Mouse (Mus musculus): ENCODE measurements at regions not wholly inside any gene's neighbourhood (a gene's known extent, or its start where the extent isn't known, plus 50 kb on each side); places are given as distances from the start of the nearest gene placed in this dataset.

DNA sequence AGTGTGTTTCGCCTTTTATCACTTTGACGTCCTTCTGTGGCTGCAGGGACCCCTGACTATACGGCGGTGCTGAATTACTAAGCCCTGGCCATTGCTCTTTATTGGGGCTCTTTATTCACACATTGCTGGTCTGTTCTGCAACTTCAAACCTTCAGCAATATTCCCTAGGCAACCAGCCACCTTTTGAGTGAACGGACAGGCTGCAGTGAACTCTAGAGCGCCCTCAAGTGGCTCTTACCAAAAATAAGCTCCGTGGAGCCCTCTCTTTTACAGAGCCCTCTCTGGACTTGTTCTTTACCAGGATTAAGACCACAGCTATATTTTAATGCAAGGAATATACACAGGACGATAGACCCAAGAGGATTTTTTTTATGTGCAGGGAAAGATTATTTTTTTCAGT lies 191.8 kb upstream of the Tenm3 start:
- DNase-seq (ENCODE audit: inconsistent ontology term), result no peak

DNA sequence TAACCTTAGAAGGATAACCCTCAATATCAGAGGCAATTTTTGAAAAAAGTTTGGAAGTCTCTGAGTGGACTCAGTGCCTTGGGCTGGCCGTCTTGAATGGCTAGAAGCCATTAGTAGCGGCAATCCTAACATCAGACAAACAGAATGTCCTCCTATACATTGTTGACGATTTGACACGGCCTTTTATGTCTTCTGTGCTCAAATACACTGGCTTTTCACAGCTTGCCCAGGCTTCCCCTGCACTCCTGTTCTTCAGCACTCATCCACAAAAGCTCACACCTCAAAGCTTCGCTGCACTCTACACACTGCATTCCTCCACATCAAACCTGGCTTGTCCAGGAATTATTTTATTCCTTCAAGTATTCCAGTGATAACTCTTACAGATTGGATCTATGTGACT lies 186.5 kb upstream of the Tenm3 start:
- DNase-seq (ENCODE audit: inconsistent ontology term), result no peak

DNA sequence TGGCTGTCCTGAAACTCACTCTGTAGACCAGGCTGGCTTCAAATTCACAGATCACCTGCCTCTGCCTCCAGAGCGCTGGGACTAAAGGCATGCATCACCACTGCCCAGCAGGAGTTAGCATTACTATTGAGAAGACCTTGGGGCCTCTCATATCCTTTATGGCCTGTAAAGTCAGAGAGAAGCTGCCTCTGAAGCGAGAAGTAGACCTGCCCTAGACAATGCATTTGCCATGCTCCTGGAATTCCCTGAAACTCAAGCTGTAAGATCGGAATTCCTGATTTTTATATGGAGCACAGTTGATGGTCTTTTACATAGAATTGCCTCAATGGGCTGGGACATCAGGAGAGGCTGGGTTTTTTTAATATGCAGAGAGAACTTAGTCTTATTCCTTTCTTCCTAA lies 174.0 kb upstream of the Tenm3 start:
- no peak for DNase-seq (ENCODE audit: inconsistent ontology term)

DNA sequence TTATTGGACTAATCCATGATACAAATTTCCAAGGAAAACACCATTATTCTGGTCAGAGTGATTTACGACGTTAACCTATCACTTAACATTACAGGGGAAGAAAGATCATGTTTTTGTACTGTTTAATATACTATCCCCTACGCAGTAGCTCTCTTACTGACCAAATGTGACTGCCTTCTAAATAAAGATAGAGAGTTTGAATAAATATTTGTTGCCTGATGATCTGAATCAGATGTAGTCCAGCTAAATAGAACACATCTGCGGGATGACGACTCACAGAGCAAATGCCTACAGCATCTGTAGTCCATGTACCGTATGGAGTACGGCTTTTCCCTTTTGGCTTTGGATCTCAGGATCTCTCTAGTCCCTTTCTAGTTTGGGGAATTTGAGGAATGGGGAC lies 171.9 kb upstream of the Tenm3 start:
- peak; percentile 10 for DNase-seq (ENCODE audit: inconsistent ontology term)

DNA sequence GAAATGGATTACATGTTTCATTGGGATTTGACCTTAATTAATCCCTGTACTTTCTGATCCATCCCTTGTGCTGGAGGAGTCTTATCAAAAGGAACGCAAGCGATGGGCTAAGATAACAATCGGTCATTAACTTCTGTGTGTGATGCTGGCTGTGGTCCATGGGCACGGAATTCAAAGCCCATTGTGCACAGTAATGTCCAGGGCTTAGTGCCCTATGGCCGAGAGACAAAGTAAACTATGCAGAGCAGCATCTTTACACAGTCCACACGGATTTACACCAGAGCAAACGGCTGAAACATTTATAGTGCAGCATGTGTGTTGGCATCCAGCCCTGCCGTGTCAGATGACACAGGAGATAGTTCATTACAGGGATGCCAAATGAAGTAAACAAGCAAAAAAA lies 171.4 kb upstream of the Tenm3 start:
- DNase-seq (ENCODE audit: inconsistent ontology term), result peak; percentile 70

DNA sequence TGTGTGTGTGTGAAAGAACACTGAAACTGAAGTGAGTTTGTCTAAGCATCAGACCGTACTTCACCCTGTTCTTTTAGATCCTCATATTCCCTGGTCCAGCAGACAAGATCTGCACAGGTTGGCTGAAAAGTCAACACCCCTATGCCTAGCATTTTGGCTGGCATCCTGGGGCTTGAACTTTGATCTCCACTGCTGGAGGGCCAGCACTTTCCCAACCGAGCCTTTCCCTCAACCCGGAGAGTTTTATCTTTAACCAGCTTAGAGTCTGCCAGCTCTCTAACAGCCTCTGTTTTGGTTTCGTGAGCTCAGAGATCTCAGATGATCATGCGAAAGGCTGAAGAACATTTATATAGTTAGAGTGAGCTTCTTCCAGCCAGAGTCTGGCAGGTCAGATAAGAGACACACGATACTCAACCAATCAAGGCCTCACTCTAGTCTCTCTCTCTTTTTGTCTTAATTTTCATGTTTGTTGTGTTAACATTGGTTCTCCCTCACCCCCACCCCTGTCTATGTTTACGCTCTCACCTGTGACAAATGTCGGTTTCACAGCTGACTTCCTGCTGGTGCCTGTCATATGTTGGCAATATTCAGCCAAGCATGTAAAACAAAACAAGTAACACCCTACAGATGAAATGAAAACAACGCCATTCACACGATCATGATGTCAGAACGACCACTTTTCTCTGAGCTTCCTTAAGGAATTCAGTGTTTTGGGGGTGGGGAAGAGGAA lies 162.7 kb upstream of the Tenm3 start:
- no peak for DNase-seq (ENCODE audit: inconsistent ontology term)

DNA sequence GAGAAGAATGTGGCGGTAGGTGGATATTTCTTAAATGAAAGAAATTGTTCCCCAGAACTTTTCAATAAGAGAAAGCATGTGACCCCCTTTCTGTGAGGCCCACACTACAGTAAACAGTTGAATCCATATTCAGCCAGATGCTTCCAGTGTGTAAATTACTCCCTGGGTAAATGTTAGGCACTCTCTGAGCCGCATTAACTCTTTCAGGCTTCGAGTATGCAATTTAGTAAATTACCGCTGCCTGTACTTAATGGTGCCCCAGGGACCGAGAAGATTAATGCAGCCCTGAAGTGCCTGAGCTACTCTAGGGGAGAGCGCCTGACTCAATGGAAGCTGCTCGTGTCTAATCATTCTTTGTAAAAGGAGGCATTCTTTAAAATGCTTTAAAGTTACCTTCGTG lies 137.9 kb upstream of the Tenm3 start:
- DNase-seq (ENCODE audit: inconsistent ontology term), result no peak

DNA sequence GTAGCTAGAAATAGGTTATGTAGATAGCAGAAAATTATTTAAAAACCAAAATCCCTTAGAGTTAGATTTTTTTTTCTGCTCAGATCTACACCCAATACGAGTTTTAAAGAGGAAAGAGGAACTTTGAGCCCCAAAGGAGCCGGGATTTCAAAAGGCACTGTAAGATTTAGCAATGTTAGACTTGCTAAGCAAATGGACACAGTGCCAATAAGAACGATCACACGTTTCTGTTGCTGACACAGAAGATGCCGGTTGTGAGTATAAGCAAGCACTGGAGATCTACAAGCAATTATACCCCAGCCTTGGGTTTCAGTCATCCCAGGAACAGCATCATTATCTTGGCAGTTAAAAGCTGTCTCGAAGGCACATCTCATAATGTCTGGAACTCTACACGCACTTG lies 137.0 kb upstream of the Tenm3 start:
- no peak for DNase-seq (ENCODE audit: inconsistent ontology term)

DNA sequence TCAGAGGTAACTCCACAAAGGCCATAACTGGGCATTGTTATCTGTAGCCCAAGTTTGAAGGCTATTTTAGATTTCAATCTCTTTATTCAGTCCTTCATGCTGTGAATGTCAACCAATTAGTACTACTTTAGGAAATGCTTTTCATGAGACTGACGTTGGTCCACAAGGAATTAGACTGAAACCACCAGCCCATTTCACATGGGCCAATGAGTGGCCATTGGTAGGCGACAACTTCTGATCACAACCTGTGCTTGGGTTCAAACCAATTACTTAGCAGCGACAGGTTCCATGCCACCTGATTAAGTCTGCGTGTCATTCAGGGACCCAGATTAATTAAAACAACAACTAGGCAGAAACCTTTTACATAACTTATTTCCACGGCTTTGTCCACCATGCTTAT lies 126.9 kb upstream of the Tenm3 start:
- DNase-seq (ENCODE audit: inconsistent ontology term), result peak; percentile 36

DNA sequence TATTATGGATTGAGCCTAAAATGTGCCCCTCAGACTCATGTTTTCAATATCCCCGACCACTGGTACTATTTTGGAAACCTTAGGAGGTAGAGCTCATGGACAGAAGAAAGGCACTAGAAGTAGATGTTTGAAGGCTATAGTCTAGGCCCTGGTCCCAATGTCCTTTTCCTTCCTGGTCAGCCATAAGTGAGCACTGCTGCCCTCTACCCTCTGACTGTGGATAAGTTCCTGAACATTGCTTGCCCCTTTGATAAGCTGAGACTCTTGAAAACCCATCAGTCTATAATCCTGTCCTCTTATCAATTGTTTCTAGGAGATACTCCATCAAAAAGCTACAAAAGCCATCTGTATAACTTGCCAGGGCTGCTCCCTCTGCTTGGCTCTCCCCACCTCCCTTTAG lies 121.2 kb upstream of the Tenm3 start:
- DNase-seq (ENCODE audit: inconsistent ontology term), result no peak

DNA sequence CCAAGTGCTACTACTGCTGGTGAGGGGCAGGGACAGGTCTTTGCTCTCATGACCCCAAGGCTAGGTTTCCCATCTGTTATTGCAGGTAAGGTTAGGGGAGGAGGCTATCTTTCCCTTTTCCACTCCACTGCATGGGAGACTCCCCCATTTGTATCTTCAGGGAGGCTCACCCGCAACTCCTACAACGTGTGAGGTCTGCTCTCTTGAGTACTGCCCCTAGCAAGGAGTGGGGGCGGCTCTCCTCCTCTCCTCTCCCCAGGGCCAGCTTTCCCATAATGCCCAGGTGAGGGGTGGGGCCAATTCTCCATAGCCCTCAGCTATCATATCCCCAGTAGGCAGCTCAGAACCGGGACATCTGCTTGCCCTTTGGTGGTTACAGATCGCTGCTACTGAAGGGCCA lies 113.9 kb upstream of the Tenm3 start:
- no peak for DNase-seq (ENCODE audit: inconsistent ontology term)

DNA sequence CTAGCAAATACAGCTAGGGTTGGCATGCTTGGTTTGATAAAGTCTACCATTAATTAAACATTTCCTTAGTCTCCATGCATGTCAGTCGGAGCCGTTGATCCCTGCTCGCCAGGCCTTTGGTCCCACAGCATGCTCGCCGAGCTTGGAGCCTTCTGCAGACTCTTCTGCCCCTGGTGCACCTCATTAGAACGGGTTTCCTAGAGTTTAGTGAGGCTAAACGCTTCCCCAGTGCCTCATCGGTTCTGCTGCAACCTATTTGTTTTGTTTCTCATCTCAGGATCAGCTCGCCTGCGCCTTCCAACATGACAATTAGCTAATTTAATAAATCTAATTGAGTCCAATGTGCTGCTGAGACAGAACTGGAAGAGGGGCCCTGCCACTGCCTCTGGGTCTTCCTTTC lies 107.7 kb upstream of the Tenm3 start:
- no peak for DNase-seq (ENCODE audit: inconsistent ontology term)

DNA sequence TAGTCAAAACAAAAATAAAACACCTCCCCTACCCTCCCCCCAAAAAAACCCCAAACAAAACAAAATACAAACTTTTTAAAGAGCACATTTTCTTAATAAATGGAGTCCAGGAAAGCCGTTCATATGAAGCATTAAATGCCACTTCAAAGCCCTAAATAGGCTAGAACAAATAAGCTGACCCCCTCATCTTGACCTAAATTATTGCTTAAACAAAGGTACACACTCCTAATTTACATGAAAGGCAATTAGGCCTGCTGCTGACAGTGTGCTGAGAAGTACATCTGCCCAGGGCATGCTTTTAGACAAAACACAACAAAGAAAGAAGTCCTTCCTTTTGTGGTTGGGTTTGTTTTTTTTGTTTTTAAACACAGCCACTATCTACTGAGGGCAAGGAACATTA lies 100.4 kb upstream of the Tenm3 start:
- DNase-seq (ENCODE audit: inconsistent ontology term), result no peak

DNA sequence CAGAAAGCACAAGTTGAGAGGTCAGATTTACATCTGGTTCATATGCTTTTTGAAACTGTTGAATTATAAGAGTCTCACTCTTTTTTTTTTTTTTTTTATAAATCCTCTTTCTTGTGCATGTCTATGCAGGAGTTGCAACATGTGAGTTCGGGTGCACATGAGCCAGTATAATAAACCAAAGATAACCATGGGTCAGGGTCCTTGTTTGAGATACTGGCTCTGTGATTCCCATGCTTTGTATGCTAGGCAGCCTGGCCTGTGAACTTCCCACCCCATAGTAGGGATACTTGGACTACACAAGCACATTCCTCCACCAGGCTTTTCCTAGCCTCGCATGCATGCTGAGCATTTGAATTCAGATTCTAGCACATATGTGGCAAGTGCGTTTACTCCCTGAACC lies 93.4 kb upstream of the Tenm3 start:
- DNase-seq (ENCODE audit: inconsistent ontology term), result no peak

DNA sequence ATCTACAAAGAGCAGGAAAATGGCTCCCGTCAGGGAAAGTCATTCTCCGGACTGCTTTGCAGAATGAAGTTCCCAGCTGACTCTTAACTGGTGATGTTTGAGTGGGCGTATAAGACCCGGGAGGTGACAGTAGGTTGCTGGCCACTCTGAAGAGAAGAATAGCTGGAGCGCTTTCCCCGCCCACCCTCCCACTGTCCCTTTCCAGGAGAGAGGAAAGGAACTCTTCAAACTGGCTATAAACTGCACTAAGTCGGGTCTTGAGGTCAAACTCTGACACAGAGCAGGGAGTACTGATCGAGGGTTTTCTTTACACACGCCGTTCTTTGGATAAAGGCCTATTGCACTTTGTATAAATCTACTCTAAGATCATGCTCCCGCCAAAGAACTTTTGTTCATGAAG lies 83.4 kb upstream of the Tenm3 start:
- DNase-seq (ENCODE audit: inconsistent ontology term), result no peak

DNA sequence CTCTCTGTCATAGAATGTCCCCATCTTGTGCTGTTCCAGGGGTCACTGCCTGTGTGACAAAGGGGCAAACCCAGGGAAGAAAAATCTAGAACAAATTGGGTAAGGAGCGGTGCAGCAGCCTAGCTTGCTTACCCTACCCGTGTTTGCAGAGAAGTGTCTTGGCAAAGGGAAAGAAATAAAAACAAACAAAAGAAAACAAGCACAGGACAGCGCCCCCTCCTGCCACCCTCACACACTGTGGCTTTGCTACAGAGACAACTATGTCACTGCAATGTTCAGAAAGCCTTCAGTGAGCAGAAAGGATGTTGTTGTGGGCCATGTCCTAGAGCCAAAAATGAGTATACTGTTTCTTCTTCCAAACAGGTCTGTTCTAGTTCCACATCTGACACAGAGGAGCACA lies 71.5 kb upstream of the Tenm3 start:
- DNase-seq (ENCODE audit: inconsistent ontology term), result no peak

DNA sequence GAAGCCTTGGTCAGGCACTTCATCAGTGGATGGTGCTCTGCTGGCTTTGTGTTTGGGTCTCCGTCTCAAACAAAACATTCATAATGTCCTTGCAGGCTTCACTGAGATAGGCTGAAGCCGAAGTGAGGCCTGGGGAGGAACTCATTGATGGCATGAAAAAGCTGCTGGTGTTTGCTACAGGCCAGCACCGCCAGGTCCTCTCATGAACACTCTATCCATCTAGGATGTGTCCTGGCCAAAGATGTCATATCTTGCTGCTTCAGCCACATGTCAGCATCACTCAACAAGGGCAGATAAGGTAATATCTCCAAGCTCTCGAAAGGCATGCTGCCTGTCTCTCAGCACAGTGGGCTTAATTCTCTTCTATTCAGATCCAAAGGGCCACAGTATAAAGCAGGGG lies 69.1 kb upstream of the Tenm3 start:
- no peak for DNase-seq (ENCODE audit: inconsistent ontology term)

DNA sequence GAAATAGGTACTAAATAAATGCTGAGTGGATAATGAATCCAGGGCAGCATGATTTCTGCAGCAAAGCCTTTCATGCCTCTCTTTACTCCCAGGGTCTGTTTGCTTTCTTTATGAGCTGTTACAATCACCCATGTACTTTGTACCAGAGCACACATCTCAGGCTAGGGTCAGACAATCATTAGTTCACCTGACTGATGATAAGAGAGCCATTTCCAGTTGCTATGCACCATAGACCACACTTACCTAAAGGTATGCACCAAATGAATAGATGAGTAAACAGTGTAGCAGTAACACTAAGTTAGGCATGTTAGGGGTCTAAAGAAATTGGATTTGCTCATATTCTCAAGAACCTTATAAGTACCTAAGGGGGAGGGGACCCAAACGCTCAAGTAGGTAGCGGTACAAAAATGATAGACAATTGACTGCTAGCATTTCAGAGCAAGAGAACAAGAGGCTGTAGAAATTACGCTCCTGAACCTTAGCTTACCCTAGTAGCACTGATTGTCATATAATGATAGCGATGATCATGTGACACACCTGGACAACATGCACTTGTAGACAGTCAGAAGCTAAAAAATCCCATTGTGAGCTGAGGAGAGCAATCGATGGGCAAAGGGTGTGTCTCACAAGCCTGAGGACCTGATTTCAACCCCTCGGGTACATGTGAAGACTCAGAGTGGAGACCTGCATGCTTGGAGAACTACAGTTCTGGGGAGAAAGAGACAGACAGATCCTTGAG lies 58.1 kb upstream of the Tenm3 start:
- no peak for DNase-seq (ENCODE audit: inconsistent ontology term)

DNA sequence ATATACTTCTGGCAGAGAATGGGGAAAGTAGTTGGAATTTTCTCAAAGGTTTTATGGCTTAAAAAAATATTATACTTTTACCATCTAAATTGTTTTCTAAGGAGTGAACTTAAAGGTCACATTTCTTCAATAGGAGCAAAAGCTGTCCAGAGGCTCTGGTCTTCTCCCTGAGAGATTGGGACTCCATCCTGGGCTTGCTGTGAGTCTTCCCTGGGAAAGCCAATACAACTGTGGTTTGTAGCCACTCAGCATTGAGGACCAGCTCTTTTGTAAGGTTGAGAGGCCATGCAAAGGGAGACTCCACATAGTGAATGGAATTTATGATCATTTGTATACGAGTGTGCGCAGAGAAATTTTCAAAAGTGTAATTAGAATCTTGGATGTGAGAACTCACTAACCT lies 52.9 kb upstream of the Tenm3 start:
- no peak for DNase-seq (ENCODE audit: inconsistent ontology term)

DNA sequence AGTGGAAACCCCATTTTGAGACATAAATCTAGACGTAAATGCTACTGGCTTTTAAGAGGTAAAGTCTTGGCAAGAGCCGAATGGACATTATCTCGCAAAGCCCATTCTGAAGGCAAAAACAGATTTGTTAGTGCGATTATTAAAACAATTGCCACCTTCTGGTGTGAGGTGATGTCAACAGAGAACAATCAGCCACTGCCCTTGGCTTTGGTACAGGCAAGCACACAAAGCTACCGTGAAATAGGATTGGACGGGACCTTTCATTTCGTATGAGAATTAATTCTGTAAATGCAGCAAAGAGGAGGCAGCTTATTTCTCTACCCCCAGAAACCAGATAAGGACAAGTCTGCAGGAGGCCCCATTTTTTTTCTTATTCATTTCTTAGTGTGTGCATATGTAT lies 52.5 kb upstream of the Tenm3 start:
- no peak for DNase-seq (ENCODE audit: inconsistent ontology term)

DNA sequence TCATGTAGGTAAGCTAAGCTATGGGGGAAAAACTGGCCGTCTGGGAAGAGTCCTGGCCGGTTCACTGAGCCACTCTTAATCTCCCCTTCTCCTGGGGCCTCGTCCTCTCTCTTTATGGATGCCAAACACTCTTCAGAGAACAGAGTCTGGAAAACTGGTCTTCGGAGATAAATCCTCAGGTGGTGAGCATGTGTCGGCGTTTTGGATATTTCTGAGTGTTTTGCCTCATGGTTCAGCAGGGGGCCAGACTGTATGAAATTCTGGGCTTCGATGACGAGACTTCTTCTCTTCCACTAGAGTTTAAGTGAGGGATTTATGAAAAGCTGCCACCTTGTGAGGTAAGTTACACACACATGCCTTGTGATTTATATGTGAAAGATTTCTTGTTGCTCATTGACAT lies 51.8 kb upstream of the Tenm3 start:
- no peak for DNase-seq (ENCODE audit: inconsistent ontology term)

Measured in Muller cell, postnatal 12 days (primary cell).